Mouse (Mus musculus) heart, postnatal 14 days (tissue): ENCODE results near the gene Dnajc6. TPM values are rescaled to one million over a fixed set of nuclear protein-coding genes. Genes with fewer than 3 reads are reported as not detected.
A peak's percentile ranks its signal among the peaks of the same experiment; 100 is the strongest.

ENCODE experiments used
- DNase-seq, 2 experiments: peaks; one replicate each; pipeline ENCODE4 v3.0.0; 2021 to 2022
- intact Hi-C: fragments of 180-260 bp; cut with DNase I; formaldehyde crosslinking; loops from one replicate; pipeline ENCODE4 v1.15.1; 2025
- long read RNA-seq, 2 experiments: library from polyadenylated mRNA; stranded (forward); transcript quantifications; one replicate each; pipeline ENCODE4 v2.0.0; 2021
- total RNA-seq, 2 experiments: library from RNA; stranded (reverse); gene quantifications; 2 replicates each; pipeline ENCODE4 v1.2.3; 2021

Gene Dnajc6
- 1 to 10 TPM; 1.1 to 1.4 TPM for total RNA-seq
- long read RNA-seq, experiment 1: 0 reads
- long read RNA-seq, experiment 2: 0 reads

GRCm38 (mm10) chr4:101496534-101497237 lies at the start of gene Dnajc6:
Gene Dnajc6, plus strand, starts transcription at chr4:101496648.
- peak; percentile 16 to 19 for DNase-seq
- intact Hi-C loops: no loop called here

DNA sequence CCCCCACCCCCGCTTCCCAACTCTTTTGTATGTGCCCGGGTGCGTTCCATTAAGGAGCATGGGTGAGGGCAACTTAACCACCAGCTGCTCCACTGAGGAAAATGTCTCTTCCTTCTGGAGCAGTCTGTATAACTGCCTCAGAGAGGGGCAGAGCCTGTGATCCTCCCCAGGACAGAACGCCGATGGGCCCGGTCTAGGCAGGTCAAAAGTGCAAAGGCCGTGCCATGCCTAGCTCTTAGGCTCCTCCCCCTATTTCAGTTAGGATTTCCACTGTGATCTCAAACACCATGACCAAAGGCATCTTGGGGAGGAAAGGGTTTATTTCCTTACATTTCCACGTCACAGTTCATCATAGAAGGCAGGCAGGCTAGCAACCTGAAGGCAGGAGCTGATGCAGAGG lies 47.7 kb upstream of the Dnajc6 start:
- intact Hi-C loops: no loop called here
- DNase-seq: no peak

DNA sequence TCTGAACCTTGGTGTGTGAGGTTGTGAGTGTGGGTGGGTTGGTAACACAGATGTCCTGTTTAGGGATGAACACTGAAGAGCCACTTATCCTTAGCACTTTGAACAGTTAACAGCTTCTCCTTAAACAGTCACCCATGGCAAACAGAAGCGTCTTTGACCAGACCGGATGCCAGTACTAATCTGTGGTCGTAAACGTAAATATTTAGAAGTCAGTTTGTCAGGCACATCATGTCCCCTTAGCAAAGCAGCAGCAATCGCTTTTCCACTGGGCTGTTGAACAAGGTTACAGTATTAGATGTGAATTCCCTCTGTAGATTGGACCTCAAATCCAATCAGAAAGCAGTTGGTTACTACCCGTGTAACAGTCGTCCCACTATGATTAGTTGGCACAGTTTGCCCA lies 47.1 kb upstream of the Dnajc6 start:
- intact Hi-C loops: no loop called here
- DNase-seq: no peak

- intact Hi-C loops: no loop called here
- peak; percentile 48 to 53 for DNase-seq
These were observed 46.2 kb upstream of the Dnajc6 start for GRCm38 (mm10) chr4:101450150-101450780.

GRCm38 (mm10) chr4:101451089-101451488 lies 45.4 kb upstream of the Dnajc6 start:
- DNase-seq: no peak
- intact Hi-C loops: no loop called here

- no peak for DNase-seq
- intact Hi-C loops: no loop called here
These were observed 43.6 kb upstream of the Dnajc6 start for GRCm38 (mm10) chr4:101452829-101453228.

DNA sequence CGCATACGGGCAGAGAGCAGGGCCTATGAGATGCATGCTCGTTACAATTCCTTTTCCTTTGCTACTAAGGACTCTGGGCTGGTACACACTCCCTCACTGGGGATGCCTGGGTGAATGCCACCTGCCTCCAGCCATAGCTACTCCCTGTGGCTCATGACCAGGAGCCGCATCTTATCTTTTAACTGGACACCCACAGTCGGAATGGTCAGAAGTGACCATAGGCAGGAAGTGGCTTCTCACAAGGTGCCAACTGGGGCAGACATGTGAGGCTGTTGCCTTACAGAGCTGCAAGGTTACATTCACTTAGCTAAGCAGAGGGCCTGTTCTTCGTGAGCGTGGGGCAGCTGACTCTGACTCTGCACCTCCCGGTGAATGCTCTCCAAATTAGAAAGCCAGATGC lies 39.3 kb upstream of the Dnajc6 start:
- intact Hi-C loops: loop anchor here (2.0 to 5.0 kb wide), 2 partner anchors 108 to 290 kb away; no protein-coding TSS in a partner anchor
- no peak for DNase-seq

DNA sequence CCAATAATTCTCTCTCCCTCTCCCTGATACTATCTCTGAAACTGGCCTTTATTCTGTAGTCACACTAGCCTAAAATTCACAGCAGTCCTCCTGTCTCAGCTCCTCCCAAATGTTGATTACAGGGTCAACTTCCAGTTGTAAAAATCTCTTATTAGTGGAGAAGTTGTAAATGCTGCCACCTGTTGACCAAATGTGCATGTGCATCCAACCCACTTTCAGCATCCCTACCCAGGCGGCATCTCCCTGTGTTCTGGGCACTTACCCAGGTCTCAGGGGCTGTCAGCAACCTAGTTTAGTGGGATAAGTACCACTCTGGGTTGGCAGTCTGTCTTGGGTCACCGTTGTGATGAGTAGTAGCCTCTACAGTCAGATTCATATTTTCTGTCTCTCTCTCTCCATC lies 38.1 kb upstream of the Dnajc6 start:
- DNase-seq: peak; percentile 47 to 69
- intact Hi-C loops: loop anchor here (2.0 to 5.0 kb wide), 2 partner anchors 74 to 291 kb away; no protein-coding TSS in a partner anchor

DNA sequence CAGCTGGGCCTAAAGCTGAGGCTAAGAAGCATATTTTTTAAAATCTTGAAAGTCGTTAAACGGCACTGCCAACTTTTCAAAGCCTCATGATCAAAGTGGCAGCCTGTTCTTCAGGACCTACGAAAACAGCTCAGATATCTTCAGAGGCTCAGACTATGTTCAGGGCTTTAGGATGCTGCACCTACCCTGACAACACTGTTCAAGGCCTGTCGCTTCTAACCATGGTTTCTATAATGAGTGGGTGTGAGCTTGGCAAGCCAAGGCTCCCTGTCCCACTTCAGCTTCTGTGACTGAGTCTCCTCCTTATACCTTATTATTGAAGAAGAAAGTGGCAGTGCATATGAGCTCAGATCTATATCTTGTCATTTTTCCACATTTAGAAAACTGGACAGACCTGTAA lies 37.1 kb upstream of the Dnajc6 start:
- intact Hi-C loops: loop anchor here (2.0 to 5.0 kb wide), 2 partner anchors 75 to 292 kb away; no protein-coding TSS in a partner anchor

GRCm38 (mm10) chr4:101460114-101460513 lies 36.3 kb upstream of the Dnajc6 start:
- no peak for DNase-seq
- intact Hi-C loops: no loop called here

More for the DNA sequence above, 37.1 kb upstream of the Dnajc6 start:
- no peak for DNase-seq

DNA sequence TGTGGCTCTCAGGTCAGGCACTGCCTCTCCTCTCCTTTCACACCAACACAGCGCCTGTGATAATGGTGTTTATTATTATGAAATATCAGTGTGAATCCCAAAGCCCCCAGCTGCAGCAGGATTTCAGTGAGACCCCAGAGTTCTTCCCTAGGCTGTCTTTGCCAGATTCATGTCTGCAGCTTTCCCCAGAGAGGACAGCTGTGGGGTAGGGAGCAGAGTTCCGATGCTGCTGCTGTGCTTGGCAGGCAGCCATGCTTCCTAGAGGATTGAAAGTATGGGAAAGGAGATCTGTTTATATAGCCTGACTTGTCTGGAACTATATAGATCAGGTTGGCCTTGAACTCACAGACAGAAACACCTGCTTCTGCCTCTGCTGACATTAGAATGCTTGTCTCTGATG lies 34.4 kb upstream of the Dnajc6 start:
- intact Hi-C loops: no loop called here
- no peak for DNase-seq

DNA sequence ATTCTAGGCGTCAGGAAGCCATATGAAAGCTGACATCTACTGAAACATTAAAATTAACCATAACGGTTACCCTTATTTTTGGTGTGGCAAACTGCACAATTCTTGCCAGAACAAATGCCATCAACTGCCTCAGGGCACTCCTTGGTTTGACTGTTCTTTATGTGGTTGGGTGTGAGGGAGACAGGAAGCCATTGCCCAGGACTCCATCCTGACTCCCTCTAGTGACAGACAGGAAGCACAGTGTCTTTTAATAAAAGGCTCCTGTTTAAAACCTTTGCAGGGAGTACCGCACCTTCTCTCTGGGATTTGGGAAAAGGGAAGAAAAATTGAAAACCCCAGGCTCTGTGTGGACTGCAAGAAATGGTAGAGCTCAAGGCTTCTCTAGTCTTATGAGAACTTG lies 30.2 kb upstream of the Dnajc6 start:
- intact Hi-C loops: no loop called here
- no peak for DNase-seq

GRCm38 (mm10) chr4:101469242-101469641 lies 27.2 kb upstream of the Dnajc6 start:
- intact Hi-C loops: no loop called here
- no peak for DNase-seq

DNA sequence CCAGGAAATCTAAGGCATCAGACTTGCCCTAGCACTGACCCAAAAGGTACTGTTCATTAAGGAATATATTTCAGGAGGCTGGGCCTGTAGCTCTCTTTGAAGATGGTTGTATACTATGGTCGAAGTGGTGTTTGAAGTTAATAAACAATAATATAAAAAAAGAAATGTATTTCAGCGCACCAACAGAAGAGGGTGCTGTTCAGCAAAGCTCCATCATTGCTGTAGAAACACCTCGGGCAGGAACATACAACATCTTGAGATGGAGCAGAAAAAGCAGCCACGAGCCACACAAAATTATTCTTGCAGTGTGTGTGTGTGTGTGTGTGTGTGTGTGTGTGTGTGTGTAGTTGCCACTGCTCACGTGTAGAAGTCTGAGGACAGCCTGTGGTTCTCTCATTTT lies 25.9 kb upstream of the Dnajc6 start:
- peak in 1 of 2 experiments; percentile 6 for DNase-seq
- intact Hi-C loops: loop anchor here (5.0 kb wide), 2 partner anchors 132 to 527 kb away; no protein-coding TSS in a partner anchor

DNA sequence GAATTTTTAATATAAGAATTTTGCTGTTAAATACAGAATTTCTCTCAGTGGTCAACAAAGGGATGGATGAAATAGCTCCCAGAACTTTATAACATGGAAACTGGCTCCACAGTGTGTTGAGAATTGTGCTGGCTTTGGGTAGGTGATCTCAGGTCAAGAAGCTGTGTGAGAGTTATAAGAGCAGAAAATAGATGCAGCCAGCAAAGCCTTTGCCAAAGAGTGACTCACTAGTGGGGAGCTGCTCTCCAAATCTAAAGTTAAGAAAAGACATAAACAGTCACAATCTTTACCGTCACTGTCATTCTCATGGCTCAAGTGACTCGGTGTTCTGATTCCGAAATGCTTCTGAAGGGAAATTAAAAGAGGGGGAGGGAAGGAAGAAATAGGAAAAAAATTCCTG lies 23.7 kb upstream of the Dnajc6 start:
- intact Hi-C loops: loop anchor here (5.0 kb wide), 2 partner anchors 130 to 525 kb away; no protein-coding TSS in a partner anchor
- peak in 1 of 2 experiments; percentile 11 for DNase-seq

DNA sequence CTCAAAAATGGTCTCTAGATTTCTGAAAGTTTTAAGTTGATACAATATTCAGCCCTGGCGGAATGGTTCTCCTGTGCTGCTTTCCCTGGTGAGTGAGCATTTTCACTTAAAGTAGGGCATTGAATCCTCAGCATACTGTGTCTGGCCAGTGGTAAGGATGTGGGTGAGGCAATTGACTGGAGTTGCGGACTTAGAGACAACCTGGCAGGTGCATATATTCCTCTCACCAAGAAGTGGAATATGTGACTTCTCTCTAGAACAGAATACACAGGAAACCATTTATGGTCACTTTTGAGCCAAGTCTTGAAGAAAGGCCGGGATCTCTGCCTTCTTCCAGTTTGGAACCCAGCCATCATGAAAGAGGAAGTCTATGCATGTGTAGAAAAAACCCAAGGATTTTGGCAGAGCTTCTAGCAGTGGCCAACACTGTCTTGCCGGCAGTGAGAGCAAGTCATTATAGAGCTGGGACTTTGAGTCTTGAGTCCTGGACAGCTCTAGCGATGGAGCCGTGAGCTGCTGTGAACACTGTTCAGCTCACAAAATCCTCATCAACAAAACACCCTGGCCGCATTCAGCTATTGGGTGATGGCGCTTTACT lies 6.0 kb upstream of the Dnajc6 start:
- intact Hi-C loops: no loop called here
- DNase-seq: no peak

- intact Hi-C loops: no loop called here
- DNase-seq: no peak
These were observed 4.7 kb upstream of the Dnajc6 start for GRCm38 (mm10) chr4:101491704-101492103.

- no peak for DNase-seq
- intact Hi-C loops: no loop called here
These were observed 2.7 kb upstream of the Dnajc6 start for GRCm38 (mm10) chr4:101493611-101494197.

DNA sequence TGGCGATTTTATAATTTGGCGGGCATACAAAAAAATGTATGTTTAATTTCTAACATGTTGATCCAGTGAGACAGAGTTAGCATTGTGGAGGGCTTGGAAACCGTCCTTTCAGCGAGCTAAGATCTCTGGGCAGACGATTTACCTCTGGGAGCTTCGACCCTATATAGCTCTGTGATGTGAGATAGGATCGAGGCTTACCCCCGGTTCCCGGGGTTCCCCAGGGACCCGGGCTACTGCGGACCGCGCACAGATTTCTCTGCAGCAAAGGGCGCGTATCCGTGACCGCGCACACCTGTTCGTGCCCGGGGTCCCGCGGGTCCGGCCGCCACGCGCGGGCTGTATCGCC lies 287 bp upstream of the Dnajc6 start:
- DNase-seq: no peak
- intact Hi-C loops: no loop called here

DNA sequence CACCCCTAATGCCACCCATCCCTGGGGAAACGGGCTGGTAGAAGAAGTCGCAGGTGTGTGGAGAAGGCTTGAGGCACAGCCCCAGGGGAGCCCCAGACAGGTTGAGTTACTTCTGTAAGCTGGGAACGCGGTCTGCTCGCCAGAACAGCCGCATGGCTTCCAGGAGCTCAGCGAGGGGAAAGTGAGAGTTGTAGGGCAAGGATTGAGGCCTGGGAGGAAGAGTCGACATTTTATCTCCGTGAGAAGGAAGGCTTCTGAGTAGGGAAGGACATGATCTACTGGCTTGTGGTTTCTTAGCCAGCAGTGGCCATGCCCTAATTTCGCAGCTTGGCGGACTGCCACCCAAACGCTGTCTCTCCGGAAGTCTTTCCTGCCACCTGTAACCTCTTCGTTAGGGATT lies 888 bp downstream of the Dnajc6 start:
- intact Hi-C loops: no loop called here
- DNase-seq: no peak

DNA sequence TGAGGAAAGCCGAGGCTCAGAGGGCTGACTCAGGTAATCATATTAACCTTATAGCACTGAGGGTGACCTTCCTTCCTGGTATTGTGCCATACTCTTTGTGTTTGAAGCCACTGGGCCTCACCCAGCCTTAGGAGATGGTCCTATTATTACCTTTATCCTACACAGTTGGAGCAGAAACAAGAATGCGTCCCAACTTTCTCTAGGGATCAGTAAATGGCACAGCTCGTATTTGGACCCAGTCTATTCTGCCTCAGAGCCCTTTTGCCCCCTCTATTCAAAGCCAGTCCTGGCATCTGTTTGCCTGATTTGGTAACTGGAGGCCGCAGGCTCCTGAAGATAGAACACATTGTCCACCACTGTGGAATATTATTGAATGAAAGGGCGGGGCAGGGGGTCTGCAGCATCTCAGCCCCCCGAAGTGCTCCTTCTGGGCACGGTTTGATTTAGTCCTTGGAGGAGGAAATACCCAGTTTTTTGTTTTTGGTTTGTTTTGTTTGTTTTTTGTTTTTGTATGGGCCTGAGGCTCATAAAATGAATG lies 8.1 kb downstream of the Dnajc6 start:
- intact Hi-C loops: no loop called here
- no peak for DNase-seq
